Mouse (Mus musculus) B cell, adult 67 days (primary cell): ENCODE results near the gene Pramef25. TPM values are rescaled to one million over a fixed set of nuclear protein-coding genes. Genes with fewer than 3 reads are reported as not detected.

Source experiments
- total RNA-seq, 2 experiments: library from RNA; stranded (reverse); gene quantifications; 4 replicates each; pipeline ENCODE4 v1.2.4; 2023

Pramef25 gene
- not detected for total RNA-seq

GRCm38 (mm10) chr4:143950916-143951315 lies at the start of gene Pramef25:
Gene Pramef25 (minus strand): TSS chr4:143951016.

GRCm38 (mm10) chr4:143994269-143994668 lies 43.5 kb upstream of the Pramef25 start, which contains the start of gene Pramef17:
Gene Pramef17 (minus strand): TSS chr4:143994369.

GRCm38 (mm10) chr4:143966850-143967249 lies 16.0 kb upstream of the Pramef25 start, which contains the start of gene Gm13101:
Gene Gm13101 (minus strand): TSS chr4:143966950.

GRCm38 (mm10) chr4:143900280-143900679 lies 50.5 kb downstream of the Pramef25 start, which contains the start of gene Pramef6:
Gene Pramef6 (minus strand): TSS chr4:143900380.

Other genes with a start within 250 kb of the Pramef25 start
- not detected for gene Gm13089, start 248.3 kb downstream of the Pramef25 start, total RNA-seq
- not detected for gene Gm13078, start 231.6 kb downstream of the Pramef25 start, total RNA-seq
- gene Gm13023, start 161.7 kb downstream of the Pramef25 start, total RNA-seq: not detected
- gene Gm13084, start 134.9 kb downstream of the Pramef25 start, total RNA-seq: not detected
- gene Gm13103, start 104.5 kb downstream of the Pramef25 start, total RNA-seq: not detected
- not detected for gene Pramef6, start 50.6 kb downstream of the Pramef25 start, total RNA-seq
- not detected for gene Gm13101, start 15.9 kb upstream of the Pramef25 start, total RNA-seq
- gene Pramef17, start 43.4 kb upstream of the Pramef25 start, total RNA-seq: not detected
- not detected for gene Pramel4, start 108.1 kb upstream of the Pramef25 start, total RNA-seq
- not detected for gene Gm13102, start 155.5 kb upstream of the Pramef25 start, total RNA-seq
- not detected for gene Oog3, start 211.6 kb upstream of the Pramef25 start, total RNA-seq
- not detected for gene Oog2, start 239.7 kb upstream of the Pramef25 start, total RNA-seq